Mouse (Mus musculus): ENCODE measurements around the gene Stim2. TPM values are rescaled to one million over a fixed set of nuclear protein-coding genes. Genes with fewer than 3 reads are reported as not detected.

The Stim2 gene
- 8.4 and 21.4 TPM in 2 replicates for polyA plus RNA-seq (2012; ENCODE audit: low replicate concordance)

DNA sequence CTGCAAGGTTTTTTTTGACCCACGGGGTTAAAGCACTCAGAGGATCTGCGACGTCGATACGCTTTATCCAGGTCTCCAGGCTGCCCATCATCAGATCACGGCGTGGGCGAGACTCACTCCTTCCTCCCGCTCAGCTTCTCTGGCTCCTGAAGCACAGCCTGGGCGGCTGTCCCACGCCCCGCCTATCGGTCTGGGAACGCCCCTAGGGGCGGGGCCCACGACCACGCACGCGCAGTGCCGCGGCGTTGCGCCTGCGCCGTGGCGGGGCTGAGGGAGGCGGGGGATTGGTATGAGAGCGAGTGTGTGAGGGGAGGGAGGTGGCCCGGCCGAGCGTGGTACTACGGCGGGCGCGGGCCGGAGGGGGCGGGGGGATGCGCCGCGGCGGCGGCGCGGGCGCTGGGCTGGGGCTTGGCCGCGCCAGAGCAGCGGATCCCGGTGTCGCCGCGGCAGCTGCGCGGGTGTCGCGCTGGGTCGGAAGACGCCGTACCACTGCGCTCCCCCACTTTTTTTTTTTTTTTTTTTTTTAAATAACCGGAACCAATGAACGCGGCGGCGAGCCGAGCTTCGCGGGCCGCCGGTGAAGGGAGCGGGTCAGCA lies at the start of gene Stim2:
Stim2 (plus strand) TSS at position 354 of the 597 bp plus-strand sequence.

Other genes with a start within 250 kb of the Stim2 start
- gene Tbc1d19, start 188.9 kb upstream of the Stim2 start, polyA plus RNA-seq (2012; ENCODE audit: low replicate concordance) = 5.7 and 11.2 TPM in 2 replicates

All from hematopoietic multipotent progenitor cell, adult 10-12 weeks (in vitro differentiated cells).